Mouse (Mus musculus): Measurements from ENCODE around the gene Scube1.

DNA sequence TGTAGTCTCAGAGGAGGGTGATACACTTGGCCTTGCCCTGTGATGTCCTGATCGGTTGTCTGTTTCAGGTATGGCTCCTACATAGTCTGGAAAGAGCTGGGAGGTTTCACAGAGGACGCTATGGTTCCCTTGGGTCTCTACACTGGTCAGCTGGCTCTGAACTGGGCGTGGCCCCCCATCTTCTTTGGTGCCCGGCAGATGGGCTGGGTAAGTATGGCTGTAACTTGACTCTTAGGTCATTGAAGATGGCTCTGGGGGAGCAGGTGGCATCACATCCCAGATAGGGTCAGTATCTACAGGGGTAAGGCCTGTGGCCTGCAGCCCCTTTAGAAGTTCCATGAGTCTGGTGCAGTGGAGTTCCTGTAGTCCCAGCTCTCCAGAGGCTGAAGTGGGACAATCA is 152.7 kb downstream of the Scube1 start:
- TF ChIP-seq POLR2A (IDR thresholded peaks at IDR 0.05; ENCODE audit: insufficient read depth, low read depth, low read length): no peak
- no peak for TF ChIP-seq CTCF (IDR thresholded peaks at IDR 0.05)
- TF ChIP-seq EP300 (IDR thresholded peaks at IDR 0.05; ENCODE audit: insufficient read depth, low read depth, low read length): no peak
